Mouse (Mus musculus): ENCODE data around the gene Abcb1a. TPM values are rescaled to one million over a fixed set of nuclear protein-coding genes. Genes with fewer than 3 reads are reported as not detected.

Abcb1a gene
- 0.02 and 0.50 TPM in 2 replicates for total RNA-seq (2015)
- total RNA-seq (2017), result 0.73 and 1.2 TPM in 2 replicates

- ATAC-seq (ENCODE audit: poor library complexity, severe bottlenecking), result peak; percentile 71
Observed at GRCm38 (mm10) chr5:8659911-8660737, at the start of gene Abcb1a. Gene Abcb1a, plus strand, starts transcription at chr5:8660077.

DNA sequence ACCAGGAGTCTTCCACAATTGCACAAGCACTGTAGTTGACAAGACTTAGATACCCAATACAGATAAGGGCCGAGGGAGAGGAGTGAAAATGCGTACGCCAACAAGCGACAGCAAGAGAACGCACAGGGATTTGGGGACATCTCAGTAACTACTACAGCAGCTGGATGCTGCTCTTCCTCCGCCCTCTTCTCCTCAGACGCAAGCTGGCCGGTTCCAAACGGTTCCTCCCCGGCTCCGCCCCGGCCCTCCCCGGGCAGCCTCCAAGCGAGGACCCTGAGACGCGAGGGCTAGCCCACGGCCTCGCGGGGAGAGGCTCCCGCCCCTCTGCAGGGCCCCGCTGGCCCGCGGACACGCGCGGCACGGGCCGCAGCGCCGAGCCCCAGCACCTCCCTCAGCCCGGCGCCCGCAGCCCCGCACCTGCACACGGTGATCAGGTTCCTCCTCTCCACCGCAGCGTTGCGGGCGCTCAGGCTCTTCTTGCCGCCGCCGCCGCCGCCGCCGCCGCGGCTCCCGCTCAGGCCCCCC lies 37.7 kb upstream of the Abcb1a start:
- peak; percentile 46 for ATAC-seq (ENCODE audit: poor library complexity, severe bottlenecking)

- ATAC-seq (ENCODE audit: poor library complexity, severe bottlenecking), result peak; percentile 93
Observed at GRCm38 (mm10) chr5:8622596-8623231, 37.2 kb upstream of the Abcb1a start, which contains the start of gene Rundc3b. Gene Rundc3b, minus strand, starts transcription at chr5:8622952.

GRCm38 (mm10) chr5:8632901-8633300 lies 27.0 kb upstream of the Abcb1a start:
- ATAC-seq (ENCODE audit: poor library complexity, severe bottlenecking), result no peak

- no peak for ATAC-seq (ENCODE audit: poor library complexity, severe bottlenecking)
Observed at GRCm38 (mm10) chr5:8634489-8634975, 25.3 kb upstream of the Abcb1a start.

- ATAC-seq (ENCODE audit: poor library complexity, severe bottlenecking), result no peak
Observed at GRCm38 (mm10) chr5:8648300-8648699, 11.6 kb upstream of the Abcb1a start.

DNA sequence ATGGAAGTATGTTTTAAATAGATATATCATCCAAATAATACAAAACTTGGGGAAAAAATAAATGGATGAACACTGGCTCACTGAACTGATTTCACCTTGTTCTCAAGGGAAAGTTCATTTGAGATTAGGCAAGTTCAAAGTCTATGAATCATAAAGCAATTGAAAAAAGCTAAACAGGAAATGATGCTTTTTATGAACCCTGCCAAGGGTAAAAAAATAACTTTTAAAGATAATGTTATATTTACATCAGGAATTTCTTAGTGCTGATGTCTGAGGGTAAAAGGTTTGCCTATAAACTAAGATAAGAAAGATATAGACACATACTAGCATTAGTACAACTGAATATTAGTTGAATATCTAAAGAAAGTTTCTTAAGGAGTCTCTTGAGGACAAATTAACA lies 11.1 kb upstream of the Abcb1a start:
- no peak for ATAC-seq (ENCODE audit: poor library complexity, severe bottlenecking)

DNA sequence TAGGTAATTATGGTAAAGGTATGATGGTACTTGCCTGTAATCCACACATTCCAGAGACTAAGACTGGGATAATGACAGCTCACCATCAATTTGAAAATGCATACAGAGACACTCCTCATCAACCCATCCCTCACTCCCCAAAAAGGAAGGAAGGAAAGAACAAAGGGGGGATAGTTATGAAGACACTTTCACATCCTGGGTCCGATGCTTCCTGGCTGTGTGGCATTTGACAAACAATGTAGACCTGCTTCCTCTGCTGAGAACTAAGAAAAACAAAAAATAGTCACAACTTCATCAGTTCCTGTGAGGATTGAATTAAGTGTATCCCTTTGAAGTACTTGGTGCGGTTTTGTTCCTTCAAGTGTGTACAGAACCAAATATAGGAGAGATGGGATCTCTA lies 7.8 kb upstream of the Abcb1a start:
- ATAC-seq (ENCODE audit: poor library complexity, severe bottlenecking), result no peak

DNA sequence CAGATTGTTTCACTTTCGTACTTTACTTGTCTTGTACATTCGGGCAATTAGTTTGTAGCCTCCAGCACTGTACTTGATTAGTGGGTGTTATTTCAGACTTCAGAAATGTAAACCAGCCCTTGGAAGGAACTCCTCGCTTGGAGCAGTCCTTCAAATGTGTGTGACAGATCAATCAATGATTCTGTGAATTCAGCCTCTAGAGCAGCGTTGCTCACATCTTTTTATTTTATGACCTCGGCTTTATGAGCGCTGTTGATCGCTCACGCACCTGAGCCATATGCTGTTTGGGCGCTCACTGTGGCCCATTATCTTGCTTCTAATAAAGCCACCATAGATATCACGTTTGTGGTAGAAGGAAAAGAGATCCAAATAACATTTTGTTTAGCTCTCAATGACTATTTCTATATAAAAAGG lies 868 bp downstream of the Abcb1a start:
- 0 out of 2 replicates have a peak, but pooled peaks have one; percentile 9 for ATAC-seq (ENCODE audit: poor library complexity, severe bottlenecking)

- ATAC-seq (ENCODE audit: poor library complexity, severe bottlenecking), result no peak
Observed at GRCm38 (mm10) chr5:8664678-8665077, 4.8 kb downstream of the Abcb1a start.

- ATAC-seq (ENCODE audit: poor library complexity, severe bottlenecking), result no peak
Observed at GRCm38 (mm10) chr5:8667758-8668474, 8.0 kb downstream of the Abcb1a start.

- no peak for ATAC-seq (ENCODE audit: poor library complexity, severe bottlenecking)
Observed at GRCm38 (mm10) chr5:8669606-8670005, 9.7 kb downstream of the Abcb1a start.

DNA sequence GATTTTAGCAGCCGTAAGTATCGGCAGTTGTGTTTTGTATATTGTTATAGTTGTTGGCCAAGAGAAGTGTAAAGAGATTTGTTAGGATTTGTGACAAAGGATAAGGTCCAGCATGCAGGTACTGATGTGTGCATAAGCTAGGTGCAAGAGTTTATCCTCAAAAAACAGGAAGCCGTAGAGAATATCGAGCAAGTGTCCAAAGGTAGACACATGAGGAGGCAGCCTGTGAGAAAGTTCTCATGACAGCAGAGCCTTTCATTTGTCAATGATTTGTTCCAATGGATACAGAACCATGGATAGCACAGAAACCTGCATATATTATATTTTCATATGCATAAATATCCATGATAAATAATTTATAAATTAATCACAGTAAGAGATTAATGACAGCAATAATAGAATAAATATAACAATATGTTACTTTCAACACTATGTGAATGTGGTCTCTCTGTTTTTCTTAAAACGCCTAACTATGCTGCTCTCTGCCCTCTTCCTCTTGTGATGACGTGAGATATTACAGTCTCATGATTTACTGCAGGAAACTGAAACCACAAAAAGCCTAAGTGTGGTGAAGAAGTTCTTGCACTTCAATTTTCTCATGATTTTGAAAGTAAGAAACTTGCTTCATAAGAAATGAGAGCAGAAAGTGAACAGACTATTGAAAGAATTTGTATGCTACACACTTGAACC lies 15.5 kb downstream of the Abcb1a start:
- peak; percentile 96 for ATAC-seq (ENCODE audit: poor library complexity, severe bottlenecking)

GRCm38 (mm10) chr5:8675952-8676262 lies 16.0 kb downstream of the Abcb1a start:
- ATAC-seq (ENCODE audit: poor library complexity, severe bottlenecking), result no peak

GRCm38 (mm10) chr5:8681166-8681565 lies 21.3 kb downstream of the Abcb1a start:
- ATAC-seq (ENCODE audit: poor library complexity, severe bottlenecking), result 0 out of 2 replicates have a peak, but pooled peaks have one; percentile 15

GRCm38 (mm10) chr5:8683686-8684085 lies 23.8 kb downstream of the Abcb1a start:
- no peak for ATAC-seq (ENCODE audit: poor library complexity, severe bottlenecking)

DNA sequence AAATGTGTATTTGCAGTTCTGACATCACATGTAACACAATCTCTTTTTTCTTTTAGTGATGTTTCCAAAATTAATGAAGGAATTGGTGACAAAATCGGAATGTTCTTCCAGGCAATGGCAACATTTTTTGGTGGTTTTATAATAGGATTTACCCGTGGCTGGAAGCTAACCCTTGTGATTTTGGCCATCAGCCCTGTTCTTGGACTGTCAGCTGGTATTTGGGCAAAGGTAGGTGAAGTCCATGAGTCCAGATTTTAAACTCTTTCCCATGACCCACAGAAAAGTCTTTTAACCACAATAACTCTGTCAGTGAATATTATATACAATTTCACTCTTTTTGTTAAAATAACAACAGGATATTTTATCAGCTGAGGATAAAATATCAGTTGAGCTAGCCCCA lies 26.2 kb downstream of the Abcb1a start:
- no peak for ATAC-seq (ENCODE audit: poor library complexity, severe bottlenecking)

DNA sequence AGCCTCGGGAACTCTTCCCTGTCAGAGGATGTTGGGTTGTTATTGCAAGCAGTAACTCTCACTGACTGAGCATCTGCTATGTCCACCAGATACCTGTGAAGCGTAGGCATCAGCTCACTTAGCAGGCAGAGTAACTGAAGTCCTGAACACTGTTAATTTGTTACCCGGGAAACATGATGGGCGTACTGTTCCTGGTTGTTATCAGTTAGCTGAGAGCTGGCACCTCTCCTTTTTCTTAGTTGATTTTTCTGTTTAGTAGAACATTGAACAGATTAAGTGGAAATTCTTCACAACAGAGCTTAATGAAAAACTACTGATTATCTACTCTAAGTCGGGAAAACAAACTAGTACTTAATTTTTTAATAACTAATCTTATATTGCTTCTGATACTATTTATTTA lies 27.7 kb downstream of the Abcb1a start:
- no peak for ATAC-seq (ENCODE audit: poor library complexity, severe bottlenecking)

DNA sequence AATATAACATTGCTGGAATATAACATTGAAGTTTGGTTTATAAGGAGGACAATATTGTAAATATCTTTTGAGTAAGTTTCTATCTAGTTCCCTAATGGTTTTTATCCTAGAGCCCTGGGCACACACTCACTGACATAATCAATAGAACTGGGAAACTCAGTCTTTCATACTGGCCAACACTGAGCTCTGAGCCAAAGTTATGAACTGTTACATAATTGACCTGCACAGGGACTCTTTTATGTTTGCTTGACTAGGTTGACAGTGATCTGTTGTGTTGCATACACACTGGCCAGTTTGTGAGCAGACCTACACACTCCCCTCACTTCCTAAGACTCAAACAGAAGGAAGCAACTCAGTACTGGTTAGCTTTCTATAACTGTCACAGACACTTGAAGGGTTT lies 56.2 kb downstream of the Abcb1a start:
- no peak for ATAC-seq (ENCODE audit: poor library complexity, severe bottlenecking)

DNA sequence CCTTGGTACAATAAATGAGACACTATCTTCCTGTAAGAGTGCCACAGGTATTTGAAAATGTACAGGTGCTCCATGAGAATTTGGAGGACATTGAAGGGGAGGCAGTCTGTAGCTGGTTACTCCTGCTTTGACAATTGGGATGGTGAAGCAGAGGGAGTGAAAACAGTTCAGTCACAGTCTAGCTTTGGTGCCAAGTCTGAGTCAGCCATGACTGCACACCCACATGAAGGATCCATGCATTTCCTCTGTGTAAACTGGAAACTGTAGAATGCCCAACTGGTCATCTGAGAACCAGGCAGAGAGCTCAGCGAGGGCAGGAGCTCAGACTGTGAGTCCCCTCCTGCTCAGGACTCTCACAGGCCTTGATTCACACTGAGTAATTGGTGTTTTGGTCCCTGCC lies 59.7 kb downstream of the Abcb1a start:
- no peak for ATAC-seq (ENCODE audit: poor library complexity, severe bottlenecking)

- ATAC-seq (ENCODE audit: poor library complexity, severe bottlenecking), result no peak
Observed at GRCm38 (mm10) chr5:8722224-8722623, 62.3 kb downstream of the Abcb1a start.

Measured in megakaryocyte, adult 5-6 weeks (primary cell).